Mouse (Mus musculus) T-helper 17 cell (primary cell): ENCODE results near the gene 4931409K22Rik.
"Not testable (repeated sequence)": the region's sequence is repeated elsewhere in the genome, so short reads cannot be mapped to it uniquely, and the experiment has no call there.

Source experiments
- in situ Hi-C, 2 experiments: fragments of 300-600 bp; cut with MboI, MseI; formaldehyde crosslinking; loops; 1 replicate in 1 of 2; 2 replicates in 1 of 2; pipeline ENCODE4 v1.15.1; 2025; ENCODE audit warnings: high pct_unique_total_duplicates in 2 of 2

4931409K22Rik gene

DNA sequence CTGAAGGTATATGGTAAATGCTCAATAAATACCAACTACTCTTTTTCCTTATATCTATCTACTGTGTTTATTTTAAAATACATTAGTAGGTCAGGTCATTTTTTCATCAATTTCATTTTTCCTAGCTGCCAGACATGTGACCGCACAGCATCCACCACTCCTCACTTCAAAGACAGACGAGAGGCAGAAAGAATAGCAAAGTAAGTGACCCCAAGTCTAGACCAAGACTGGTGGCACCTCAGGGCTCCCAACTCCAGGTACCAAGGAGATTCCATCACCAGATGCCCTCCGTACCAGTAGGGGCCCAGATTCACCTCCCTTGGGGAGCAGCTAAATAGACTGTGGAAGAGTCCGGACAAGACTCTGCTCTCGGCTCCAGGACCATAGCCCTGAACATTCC, 37.7 kb upstream of the 4931409K22Rik start:
- in situ Hi-C loops: loop anchor here in 1 of 2 experiments (25.0 kb wide), 1 partner anchor 1182 kb away; no protein-coding TSS in a partner anchor

DNA sequence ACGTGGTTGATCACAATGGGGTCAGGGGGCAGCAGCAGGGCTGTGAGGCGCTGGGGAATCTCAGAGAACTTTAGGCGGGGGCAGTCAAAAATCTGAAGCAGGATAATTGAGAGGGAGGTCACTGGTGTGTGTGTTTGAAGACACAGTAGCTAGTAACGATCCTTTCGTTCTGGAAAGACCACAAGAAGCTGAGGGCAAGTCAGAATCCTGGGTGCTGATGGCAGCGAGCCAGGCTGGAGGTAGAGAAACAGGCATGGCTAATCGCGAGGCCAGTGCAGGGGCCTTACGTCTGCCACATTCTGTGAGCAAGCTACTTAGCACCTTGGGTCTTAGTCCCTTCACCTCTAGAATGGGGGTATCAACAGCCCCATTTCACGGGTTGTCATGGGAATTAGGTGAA, 37.3 kb upstream of the 4931409K22Rik start:
- in situ Hi-C loops: loop anchor here in 1 of 2 experiments (25.0 kb wide), 1 partner anchor 1182 kb away; no protein-coding TSS in a partner anchor

DNA sequence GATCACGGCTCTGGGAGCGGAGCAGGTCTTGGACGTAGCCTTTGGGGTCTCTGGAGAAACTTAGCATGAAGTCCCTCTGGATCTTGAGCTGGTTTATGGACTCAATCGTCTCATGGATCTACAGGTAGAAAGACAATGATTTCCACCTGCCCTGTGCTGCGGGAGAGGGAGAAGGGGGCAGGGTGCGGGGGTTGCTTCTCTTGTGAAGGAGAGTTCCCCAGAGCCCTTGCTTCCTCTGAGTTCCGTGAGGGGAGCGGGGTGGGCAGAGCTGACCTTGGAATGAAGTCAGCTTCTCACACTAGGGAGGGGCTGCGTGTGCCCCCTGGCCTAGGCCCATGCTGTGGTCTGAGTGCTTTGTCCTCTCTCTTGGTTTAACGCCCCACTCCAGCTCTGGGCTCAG, 36.6 kb upstream of the 4931409K22Rik start:
- in situ Hi-C loops: loop anchor here in 1 of 2 experiments (25.0 kb wide), 1 partner anchor 1181 kb away; no protein-coding TSS in a partner anchor

DNA sequence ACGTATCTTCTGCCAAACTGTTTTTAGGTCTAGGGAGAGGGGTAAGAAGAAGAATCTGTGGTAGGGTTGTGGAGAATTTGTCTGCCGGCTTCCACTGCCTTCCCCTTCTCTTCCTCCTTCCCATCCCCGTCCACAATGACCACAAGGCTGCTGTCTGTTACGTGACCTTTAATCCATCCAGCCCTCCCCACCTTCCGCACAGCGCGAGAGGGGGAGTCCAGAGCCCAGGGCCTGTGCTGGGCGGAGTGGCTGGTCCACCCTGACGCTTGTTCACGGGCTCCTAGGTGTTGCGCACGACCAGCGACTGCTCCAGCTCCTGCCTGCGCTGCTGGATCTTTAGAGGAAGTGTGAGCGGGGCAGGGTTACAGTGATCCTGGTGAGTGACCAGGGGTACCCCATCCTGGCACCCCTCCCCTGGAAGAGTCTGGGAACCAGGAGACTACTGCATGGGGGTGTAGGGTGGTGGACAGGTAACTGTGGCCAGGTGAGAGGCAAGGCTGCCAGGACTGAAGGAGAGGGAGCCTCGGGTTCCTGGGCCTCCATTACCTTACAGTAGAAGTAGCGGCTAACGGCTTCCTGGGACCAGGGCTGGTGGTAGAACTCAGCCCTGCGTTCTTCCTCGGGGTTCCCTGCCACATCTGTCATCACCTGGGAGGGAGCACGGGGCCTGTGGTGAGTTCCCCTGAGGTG, 36.0 kb upstream of the 4931409K22Rik start:
- in situ Hi-C loops: loop anchor here in 1 of 2 experiments (25.0 kb wide), 1 partner anchor 1180 kb away; no protein-coding TSS in a partner anchor

DNA sequence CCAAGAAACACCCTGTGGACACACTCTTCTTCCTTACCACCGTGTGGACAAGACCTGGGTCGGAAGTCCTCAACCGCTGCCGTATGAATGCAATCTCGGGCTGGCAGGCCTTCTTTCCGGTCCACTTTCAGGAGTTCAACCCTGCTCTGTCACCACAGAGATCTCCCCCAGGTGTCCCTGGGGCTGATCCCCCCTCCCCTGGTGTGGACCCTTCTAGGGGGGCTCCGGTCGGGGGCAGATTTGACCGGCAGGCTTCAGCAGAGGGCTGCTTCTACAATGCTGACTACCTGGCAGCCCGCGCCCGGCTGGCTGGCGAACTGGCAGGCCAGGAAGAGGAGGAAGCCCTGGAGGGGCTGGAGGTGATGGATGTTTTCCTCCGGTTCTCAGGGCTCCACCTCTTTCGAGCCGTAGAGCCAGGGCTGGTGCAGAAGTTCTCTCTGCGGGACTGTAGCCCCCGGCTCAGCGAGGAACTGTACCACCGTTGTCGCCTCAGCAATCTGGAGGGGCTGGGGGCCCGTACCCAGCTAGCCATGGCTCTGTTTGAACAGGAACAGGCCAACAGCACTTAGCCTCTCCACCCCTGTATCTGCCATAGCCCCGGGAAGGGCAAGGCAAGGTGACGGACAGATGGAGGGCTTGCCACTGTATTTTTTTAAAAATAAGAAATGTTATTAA, 35.3 kb upstream of the 4931409K22Rik start:
- in situ Hi-C loops: loop anchor here in 1 of 2 experiments (25.0 kb wide), 1 partner anchor 1180 kb away; no protein-coding TSS in a partner anchor

DNA sequence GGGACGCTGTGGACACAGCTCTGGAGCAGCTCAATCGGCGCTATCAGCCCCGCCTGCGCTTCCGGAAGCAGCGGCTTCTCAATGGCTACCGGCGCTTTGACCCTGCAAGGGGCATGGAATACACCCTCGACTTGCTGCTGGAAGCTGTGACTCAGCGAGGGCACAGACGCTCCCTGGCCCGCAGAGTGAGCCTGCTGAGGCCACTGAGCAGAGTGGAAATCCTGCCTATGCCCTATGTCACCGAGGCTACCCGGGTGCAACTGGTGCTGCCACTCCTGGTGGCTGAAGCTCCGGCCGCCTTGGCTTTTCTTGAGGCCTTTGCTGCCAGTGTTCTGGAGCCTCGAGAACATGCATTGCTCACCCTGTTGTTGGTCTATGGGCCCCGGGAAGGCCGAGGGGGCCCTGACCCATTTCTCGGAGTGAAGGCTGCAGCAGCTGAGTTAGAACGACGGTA, 34.7 kb upstream of the 4931409K22Rik start:
- in situ Hi-C loops: loop anchor here in 1 of 2 experiments (25.0 kb wide), 1 partner anchor 1179 kb away; no protein-coding TSS in a partner anchor

DNA sequence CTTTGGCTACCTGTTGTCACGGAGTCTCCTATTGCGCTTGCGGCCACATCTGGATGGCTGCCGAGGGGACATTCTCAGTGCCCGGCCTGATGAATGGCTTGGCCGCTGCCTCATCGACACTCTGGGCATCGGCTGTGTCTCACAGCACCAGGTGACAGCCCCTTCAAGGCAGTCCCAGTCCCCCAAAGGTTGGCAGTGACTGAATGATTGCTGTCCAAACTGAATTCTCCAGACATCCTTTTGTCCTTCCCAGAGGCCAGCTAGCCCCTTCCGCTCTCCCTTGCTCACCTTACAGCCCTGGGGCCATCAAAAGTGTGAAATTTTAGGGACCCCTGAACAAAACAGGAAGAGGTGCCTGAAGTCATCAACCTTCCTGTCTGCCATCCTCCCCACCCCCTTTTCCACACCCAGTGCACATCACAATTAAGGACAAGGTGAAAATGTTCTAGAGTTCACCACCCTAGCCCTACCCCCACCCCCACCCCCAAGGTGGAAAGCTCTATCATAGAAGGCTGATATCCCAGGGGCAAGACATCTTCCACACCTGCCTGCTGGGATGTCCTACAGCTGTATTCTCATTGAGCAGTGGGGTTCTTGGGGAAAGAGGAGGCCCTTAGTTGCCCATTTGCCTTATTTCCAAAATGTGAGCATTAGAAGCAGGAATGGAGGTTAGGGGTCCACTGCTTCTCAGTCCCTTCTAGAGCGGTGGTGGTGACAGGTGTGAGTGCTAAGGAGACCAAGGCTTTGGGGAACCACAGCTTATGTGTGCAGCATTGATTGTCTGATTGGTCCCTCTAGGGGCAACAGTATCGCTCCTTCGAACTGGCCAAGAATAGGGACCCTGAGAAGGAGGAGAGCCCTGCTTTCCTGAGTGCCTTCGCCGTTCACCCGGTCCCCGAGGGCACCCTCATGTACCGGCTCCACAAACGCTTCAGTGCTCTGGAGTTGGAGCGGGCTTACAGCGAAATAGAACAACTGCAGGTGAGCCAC, 33.2 kb upstream of the 4931409K22Rik start:
- in situ Hi-C loops: loop anchor here in 1 of 2 experiments (25.0 kb wide), 1 partner anchor 1178 kb away; no protein-coding TSS in a partner anchor

DNA sequence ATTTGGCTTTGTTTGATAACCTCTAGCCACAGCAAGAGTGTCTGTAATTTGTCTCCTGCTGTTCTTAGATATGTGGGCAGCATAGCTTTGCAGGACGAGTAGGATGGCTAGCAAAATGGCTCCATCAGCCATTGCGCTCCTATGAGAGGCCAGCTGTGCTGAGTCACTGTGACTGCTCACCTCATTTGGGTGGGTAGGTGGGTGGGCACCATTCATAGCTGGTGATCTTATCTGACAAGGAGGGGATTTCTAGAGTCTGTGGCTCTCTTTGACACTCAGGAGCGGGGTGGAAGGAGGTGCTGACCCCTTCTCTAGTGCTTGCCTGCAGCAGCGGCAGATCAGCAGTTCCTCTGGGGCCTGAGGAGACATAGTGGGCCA, 30.6 kb upstream of the 4931409K22Rik start:
- in situ Hi-C loops: loop anchor here in 1 of 2 experiments (25.0 kb wide), 1 partner anchor 1175 kb away; no protein-coding TSS in a partner anchor

DNA sequence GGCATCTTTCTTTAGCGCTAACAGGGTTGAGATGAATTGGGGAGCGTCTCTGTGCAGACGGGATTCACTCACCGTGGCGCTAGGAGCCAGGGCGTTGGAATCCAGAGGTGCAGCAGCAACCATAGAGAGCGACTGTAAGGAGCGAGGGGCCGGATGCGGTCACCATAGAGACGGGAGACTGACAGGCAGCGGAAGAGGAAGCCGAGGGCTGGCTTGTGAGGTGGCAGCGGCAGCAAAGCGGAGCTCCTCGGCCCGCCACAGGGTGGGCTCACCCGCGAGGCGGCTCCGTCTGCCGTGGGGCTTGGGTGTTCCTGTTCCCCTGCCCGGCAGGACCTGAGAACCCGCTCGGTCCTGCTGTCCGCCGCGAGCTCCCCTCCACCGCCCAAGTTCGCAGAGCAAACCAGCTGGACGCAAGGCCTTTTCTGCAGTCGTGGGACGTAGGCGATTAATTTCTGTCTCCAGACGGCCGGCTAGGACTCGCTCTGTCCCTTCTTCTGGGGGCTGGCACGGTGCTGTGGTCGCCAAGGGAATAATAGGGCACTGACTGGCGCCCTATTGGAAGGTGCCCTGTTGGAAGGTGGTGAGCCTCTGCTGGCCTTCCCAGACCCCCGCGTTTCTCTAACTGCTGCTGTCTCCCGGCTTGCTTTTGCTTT, 30.1 kb upstream of the 4931409K22Rik start, which contains the start of gene Chpf2:
Chpf2 (plus strand) TSS at position 195 of the 653 bp plus-strand sequence.
- in situ Hi-C loops: loop anchor here in 1 of 2 experiments (25.0 kb wide), 1 partner anchor 1174 kb away; no protein-coding TSS in a partner anchor

DNA sequence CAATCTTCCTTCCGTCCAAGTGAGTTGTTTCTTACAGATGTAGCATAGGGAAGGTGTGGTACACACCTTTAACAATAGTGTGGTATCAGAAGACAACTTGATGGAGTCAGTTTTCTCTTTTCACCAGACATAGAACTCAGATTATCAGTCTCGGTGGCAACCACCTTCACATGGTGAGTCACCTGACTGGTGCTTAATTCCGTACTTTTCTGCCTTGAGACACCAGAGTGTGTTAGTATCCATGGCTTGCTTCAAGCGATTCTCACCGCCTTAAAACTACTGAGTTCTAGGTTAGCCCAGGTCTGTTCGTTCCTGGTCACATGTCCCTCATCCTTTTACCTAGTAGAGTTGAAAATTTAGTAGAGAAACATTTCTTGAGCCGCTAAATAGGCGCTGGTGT, 29.5 kb upstream of the 4931409K22Rik start:
- in situ Hi-C loops: loop anchor here in 1 of 2 experiments (25.0 kb wide), 1 partner anchor 1174 kb away; no protein-coding TSS in a partner anchor

DNA sequence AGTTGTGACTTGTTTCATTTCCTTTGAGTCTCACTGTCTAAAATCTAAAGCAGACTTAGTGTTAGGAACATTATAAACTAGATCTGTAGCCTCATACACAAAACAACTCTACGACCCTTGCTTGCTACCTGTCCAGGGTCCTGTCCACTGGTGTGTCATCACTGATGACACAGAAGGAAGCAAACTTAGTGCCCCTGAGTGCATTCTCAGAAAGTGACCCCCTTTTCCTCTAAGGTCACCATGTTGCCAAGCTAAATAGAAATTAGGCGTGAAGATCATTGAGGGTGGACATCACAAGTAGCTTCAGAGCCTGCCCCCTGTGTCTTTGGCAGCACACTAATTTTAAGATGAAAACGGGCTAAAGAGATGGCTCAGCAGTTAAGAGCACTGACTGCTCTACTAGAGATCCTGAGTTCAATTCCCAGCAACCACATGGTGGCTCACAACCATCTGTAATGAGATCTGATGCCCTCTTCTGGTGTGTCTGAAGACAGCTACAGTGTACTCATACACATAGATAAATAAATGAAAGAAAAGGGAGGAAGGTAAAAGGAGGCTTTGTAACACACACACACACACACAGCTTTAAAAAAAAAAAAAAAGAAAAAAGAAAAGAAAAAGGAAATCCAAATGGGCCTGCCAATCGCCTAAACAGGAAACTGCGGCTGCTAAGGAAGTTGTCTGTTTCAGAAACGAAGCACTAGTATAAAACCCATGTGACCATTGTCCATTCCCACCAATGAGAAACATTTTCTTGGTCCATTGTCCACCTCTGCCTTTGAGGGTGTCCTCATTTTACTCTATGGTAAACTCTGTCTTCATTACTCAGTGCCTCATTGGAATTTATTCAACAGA, 21.7 kb upstream of the 4931409K22Rik start:
- in situ Hi-C loops: loop anchor here in 1 of 2 experiments (25.0 kb wide), 1 partner anchor 1166 kb away; no protein-coding TSS in a partner anchor

DNA sequence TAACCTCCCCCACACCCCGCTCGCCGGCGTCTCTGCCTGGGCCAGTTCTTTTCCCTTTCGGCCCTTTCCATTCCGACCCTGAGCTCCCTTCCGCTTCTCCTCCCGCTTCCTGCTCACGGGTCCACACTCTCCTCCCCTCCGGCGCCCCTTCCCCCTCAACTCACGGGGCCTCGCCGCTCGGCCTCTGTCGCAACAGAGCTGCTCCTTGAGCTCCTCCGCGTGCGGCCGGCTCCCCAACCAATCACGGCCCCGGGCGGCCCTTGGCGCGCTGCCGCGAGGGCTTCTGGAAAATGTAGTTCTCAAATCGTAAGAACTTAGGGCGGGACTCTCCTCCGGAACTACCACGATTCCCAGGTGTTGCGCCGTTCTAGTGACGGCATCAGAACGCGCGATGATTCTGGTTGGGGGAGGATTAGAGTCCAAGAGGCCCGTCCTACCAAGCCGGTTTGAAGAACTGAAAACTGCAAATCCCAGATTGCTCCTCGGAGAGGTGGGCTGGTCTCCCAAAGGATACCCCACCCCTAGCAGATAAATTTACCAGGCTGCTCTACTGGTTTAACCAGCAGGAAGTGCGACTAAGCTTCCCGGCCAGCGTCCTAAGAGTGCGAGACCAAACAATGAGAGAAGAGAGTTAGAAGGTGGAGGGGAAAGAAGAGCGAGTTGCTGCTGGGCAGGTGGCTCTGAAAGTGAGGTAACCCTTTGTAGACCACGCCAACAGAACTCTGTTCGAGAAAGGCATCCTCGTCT, 20.7 kb upstream of the 4931409K22Rik start, which contains the start of gene Abcf2:
Abcf2 (minus strand) TSS at position 285 of the 747 bp plus-strand sequence.
- in situ Hi-C loops: loop anchor here in 1 of 2 experiments (25.0 kb wide), 1 partner anchor 1165 kb away; no protein-coding TSS in a partner anchor

DNA sequence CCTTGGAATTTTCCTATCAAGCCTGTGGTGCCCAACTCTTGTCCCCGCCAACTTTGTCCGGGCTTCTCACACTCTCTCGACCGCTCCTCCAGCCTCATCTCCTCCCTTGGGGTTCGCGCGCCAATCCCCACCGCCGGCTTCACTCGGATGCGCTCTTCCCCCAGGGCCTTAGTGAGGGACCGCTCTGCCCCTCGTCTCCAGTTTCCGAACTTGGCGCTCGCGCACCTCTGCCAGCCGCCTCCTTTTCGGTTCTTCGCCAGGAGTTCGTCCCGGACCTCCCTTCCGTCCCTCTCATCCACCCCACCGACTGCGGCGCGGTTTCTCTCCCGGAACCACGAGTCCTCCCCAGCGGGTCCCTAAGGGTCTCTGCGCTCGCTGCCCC, 20.2 kb upstream of the 4931409K22Rik start:
- in situ Hi-C loops: loop anchor here in 1 of 2 experiments (25.0 kb wide), 1 partner anchor 1164 kb away; no protein-coding TSS in a partner anchor

DNA sequence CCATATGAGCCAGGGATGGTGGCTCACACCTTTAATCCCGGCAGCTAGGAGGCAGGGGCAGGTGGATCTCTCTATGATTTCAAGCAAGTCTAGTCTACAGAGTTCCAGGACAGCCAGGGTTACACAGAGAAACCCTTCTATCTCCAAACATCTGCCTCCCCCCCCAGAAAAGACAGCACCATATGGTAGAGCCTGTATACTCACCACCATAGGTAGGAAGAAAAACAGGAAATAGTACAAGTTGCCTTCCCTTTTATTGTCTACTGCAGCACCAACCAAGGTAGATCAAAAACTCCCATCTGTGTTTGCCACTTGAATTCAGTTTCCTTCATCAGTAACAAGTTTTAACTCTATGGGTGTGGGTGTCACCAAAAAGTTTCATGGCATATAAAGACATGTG, 19.3 kb upstream of the 4931409K22Rik start:
- in situ Hi-C loops: loop anchor here in 1 of 2 experiments (25.0 kb wide), 1 partner anchor 1164 kb away; no protein-coding TSS in a partner anchor

DNA sequence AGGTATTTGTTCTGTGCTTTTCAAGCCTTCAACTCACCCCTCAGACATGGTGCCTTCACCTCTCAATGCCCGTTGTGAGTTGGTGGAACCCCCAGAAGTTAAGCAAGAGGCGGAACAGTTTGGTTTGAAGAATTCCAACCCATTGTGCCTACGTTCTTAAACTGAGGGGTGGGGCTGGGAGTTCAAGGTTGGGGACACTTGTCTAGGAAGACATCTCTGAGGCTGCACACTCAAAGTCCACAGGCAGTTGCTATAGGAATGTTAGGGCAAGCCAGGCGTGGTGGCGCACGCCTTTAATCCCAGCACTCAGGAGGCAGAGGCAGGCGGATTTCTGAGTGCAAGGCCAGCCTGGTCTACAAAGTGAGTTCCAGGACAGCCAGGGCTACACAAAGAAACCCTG, 1.3 kb downstream of the 4931409K22Rik start:
- in situ Hi-C loops: not testable (repeated sequence)

DNA sequence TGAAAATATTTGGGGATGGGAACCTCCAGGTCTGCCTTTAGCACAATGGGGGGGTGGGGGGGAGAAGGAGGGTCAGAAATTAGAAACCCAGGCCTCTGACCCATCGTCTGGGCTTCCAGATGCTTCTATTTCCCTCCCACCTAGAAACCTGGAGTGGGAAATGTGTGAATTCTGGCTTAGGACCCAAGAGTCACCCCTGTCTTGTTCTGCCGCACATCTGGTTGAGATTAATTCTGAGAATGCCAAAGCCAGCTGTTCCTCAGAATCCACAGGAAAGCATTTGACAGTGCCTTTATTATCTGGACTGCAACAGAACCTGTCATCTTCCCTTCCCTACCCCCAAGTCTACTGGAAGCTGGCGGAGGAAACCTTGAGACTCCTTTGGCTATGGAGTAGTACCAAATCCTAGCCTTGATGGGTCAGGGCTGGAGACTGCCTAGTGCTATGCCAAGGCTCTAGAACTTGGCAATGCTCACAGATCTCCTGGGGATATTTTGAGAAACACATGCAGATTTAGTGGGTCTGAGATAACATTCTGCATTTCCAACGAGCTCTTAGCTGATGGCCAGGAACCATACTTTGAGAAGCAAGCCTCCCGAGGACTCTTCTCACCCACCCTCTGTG, 2.9 kb downstream of the 4931409K22Rik start:
- in situ Hi-C loops: no loop called here

DNA sequence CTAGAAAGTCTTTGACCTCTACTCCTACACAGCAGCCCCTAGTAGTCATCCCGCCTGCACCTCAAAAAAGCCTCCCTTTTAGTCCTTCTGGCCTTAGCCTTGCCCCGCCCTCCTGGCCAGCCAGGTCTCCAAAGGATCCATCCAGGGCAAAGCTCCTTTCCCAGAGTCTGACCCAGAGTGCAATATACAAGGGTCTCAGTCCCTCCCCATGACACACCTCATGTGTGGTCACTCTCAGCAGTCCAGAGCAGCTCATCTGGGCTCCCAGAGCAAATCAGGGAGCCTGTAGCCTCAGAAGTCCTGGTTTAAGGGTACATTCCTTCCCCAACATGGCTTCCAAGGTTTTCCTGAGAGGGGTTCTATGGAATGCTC, 5.3 kb downstream of the 4931409K22Rik start:
- in situ Hi-C loops: no loop called here
